Mouse (Mus musculus) ES-E14 (cell line): ENCODE measurements around the gene Itgbl1.

Experiments
- CHD2 ChIP-seq: IDR thresholded peaks from 2 replicates; pipeline ENCODE4 v1.6.1; 2014; ENCODE audit warnings: mild to moderate bottlenecking, low read depth, low read length, inconsistent platforms
- HCFC1 ChIP-seq: IDR thresholded peaks from 2 replicates; pipeline ENCODE4 v1.6.1; 2012; ENCODE audit warnings: low read length, inconsistent platforms, borderline replicate concordance; ENCODE audit not compliant: insufficient read depth
- MAFK ChIP-seq: IDR thresholded peaks from 2 replicates; pipeline ENCODE4 v1.6.1; 2014; ENCODE audit warnings: mild to moderate bottlenecking, low read depth, low read length, inconsistent platforms; ENCODE audit not compliant: insufficient read depth

DNA sequence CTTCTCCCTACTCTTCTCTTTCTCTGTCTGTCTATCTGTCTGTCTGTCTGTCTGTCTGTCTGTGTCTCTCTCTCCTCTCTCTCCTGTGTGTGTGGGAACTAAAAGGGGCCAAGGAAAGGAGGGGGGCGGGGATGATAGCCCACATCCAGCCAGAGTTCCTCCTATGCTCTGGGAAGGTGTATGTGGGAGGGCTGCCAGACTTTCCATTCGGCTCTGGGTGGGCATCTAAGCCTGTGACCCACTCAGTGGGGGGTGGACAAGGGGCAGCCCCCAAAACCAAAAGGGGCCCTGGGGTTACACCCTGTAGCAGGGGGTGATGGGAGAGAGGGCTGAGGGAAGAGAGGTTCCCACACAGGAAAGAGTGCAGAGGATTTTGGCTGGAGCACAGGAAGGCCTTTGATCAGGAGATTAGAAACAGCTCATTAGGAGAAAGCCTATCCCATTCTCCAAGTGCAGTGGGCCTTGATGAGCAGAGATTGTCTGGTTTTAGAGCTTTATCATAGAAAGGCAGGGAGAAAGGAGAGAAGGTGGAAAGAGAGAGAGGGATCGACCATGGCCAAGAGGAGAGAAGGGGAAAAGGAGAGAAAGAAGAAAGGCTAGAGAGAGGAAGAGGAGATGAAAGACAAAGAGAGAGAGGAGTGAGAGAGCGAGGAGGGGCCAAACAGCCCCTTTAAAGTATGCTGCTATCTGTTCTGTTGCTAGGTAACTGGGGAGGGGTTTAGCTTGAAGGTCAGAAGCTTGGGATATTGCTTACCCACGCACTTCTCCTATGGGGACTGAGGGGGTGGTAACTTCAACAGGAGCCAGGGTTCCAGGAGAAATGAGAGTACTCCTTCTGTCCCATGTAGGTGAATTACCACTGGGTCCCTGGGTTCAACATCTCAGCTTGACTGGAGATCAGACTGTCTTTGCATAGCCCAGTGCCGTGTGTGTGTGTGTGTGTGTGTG, 206.3 kb downstream of the Itgbl1 start:
- TF ChIP-seq HCFC1 (no peak), MAFK (no peak), CHD2 (no peak)
